Mouse (Mus musculus): ENCODE results near the gene Tnxb. TPM values are rescaled to one million over a fixed set of nuclear protein-coding genes. Genes with fewer than 3 reads are reported as not detected.
A peak's percentile ranks its signal among the peaks of the same experiment; 100 is the strongest.

The Tnxb gene
- polyA plus RNA-seq, 1 experiment from 2014 or later: 0.08 TPM

DNA sequence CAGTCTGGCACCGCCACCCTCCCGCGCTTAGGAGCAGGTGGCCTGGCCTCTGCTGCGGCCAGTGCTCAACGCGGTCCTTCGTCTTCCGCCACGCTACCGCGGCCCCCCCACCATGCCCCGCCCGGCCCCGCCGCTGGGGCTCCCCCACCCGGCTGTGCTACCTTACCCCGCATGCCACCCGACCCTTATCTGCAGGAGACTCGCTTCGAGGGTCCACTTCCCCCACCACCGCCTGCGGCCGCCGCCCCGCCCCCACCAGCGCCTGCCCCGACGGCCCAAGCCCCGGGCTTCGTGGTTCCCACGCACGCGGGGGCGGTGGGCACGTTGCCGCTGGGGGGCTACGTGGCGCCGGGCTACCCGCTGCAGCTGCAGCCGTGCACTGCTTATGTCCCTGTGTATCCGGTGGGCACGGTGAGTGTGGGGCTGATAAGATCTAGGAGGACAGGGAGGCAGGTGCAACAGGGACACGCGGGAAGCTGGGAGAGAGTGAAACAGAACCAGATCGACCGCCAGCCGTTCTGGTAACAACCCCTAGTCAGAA, 39.5 kb upstream of the Tnxb start:
- 2% methylated on average over 45 of the region's 48 CpGs for WGBS
- no peak for ATAC-seq
- Histone ChIP-seq H3K4me3 (replicated peaks) (peak overlapping the region; percentile 80), H3K36me3 (no peaks in the 10 kb centered on the region), H3K27me3 (peaks cover 34% of the 10 kb centered on the region), H3K4me2 (replicated peaks) (peak overlapping the region; percentile 91), H3K9me3 (no peaks in the 10 kb centered on the region), H3K9ac (replicated peaks) (peak overlapping the region; percentile 83), H3K27ac (no peak overlapping the region), H3K4me1 (replicated peaks) (peaks cover 60% of the 10 kb centered on the region)

DNA sequence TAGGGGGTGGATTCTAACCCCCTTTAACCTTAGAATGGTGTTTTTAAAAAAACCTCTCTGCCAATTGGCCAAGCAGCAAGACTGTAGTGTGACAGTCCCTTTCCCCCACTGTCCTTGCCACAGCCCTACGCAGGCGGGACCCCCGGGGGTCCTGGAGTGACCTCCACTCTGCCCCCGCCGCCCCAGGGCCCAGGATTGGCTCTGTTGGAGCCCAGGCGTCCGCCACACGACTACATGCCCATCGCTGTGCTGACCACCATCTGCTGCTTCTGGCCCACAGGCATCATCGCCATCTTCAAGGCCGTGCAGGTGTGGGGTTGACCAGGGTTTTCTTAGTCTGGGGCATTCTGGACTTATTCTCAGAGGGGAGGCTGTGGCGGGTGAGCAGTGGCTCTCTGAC, 38.7 kb upstream of the Tnxb start:
- ATAC-seq: no peak
- peaks cover 34% of the 10 kb centered on the region for H3K27me3 ChIP-seq
- H3K4me2 ChIP-seq (replicated peaks): peak overlapping the region; percentile 91
- peak overlapping the region; percentile 83 for H3K9ac ChIP-seq (replicated peaks)
- peaks cover 52% of the 10 kb centered on the region for H3K4me1 ChIP-seq (replicated peaks)
- H3K9me3 ChIP-seq: no peaks in the 10 kb centered on the region
- peak overlapping the region; percentile 80 for H3K4me3 ChIP-seq (replicated peaks)
- WGBS: 6% methylated on average over 12 of the region's 12 CpGs
- no peaks in the 10 kb centered on the region for H3K36me3 ChIP-seq
- H3K27ac ChIP-seq: no peak overlapping the region

DNA sequence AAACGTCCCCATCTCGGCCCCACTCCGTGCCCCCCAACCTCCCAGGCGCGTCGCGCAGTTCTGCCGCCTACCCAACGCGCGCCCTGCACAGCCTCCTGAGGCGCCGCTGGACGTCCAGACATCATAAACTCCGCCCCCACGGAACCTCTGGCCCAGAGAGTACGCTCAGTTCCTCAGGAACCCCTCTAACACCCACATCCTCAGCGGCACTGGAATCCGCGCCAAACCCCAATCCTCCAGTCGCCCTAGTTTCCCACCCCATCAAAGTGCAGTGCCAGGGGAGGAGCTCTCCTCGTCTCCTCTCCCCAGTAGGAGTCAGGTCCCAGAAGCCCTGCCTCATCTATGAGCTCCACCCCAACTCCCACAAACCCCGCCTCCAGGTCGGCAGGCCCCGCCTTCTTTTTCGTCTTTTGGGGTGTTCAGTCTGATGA, 38.1 kb upstream of the Tnxb start:
- ATAC-seq: no peak

DNA sequence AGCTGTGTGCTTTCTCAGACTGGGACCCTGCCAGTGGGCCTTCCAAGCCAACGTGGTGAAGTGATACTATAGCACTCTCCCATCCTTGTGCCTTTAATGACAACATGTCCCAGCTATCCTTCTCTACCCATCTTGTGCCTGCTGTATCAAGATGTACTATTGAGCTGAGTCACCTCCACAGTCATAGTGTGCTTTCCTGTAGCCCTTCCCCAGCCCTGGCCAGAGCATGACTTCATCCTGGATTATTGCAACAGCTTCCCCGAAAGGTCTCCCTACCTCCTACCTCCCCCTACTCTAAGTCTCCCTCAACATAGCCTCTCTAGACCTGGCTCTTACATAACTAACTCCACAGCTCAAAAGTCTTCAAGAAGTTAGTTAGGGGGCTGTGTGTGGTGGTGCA, 34.7 kb upstream of the Tnxb start:
- H3K27me3 ChIP-seq: peaks cover 24% of the 10 kb centered on the region
- H3K9ac ChIP-seq (replicated peaks): no peak overlapping the region
- WGBS: 66% methylated on average over 2 of the region's 2 CpGs
- H3K4me3 ChIP-seq (replicated peaks): no peak overlapping the region
- peaks cover 27% of the 10 kb centered on the region for H3K4me1 ChIP-seq (replicated peaks)
- H3K4me2 ChIP-seq (replicated peaks): no peak overlapping the region
- no peaks in the 10 kb centered on the region for H3K36me3 ChIP-seq
- H3K27ac ChIP-seq: no peak overlapping the region
- no peak for ATAC-seq
- H3K9me3 ChIP-seq: no peaks in the 10 kb centered on the region

More for the DNA sequence above, 38.1 kb upstream of the Tnxb start:
- Histone ChIP-seq H3K4me1 (replicated peaks) (peaks cover 50% of the 10 kb centered on the region), H3K4me3 (replicated peaks) (peak overlapping the region; percentile 80), H3K9me3 (no peaks in the 10 kb centered on the region), H3K27me3 (peaks cover 34% of the 10 kb centered on the region), H3K9ac (replicated peaks) (peak overlapping the region; percentile 83), H3K4me2 (replicated peaks) (peak overlapping the region; percentile 91), H3K27ac (no peak overlapping the region), H3K36me3 (no peaks in the 10 kb centered on the region)
- WGBS: 2% methylated on average over 26 of the region's 26 CpGs

DNA sequence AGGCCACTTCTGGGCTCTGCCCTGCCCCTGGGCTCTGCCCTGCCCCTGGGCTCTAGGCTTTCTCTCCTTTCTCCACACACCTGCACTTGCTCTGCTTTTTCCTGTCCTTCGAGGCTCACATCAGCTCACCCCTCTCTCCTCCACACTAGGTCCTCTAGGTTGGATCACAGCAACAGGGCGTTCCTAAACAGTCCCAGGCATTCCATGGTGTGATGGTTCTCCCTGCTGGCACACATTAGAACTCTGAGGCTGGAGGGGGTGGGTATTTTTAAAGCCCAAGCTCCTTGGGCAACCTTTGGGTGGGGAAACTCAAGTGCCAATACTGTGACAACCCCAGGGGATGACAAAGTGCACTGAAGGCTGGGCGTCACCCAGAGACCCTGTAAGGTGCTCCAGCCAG, 32.9 kb upstream of the Tnxb start:
- H3K27me3 ChIP-seq: peaks cover 7% of the 10 kb centered on the region
- no peak overlapping the region for H3K27ac ChIP-seq
- H3K4me1 ChIP-seq (replicated peaks): peaks cover 18% of the 10 kb centered on the region
- H3K4me2 ChIP-seq (replicated peaks): no peak overlapping the region
- WGBS: 71% methylated on average over 3 of the region's 3 CpGs
- H3K36me3 ChIP-seq: no peaks in the 10 kb centered on the region
- no peak overlapping the region for H3K9ac ChIP-seq (replicated peaks)
- H3K4me3 ChIP-seq (replicated peaks): no peak overlapping the region
- no peaks in the 10 kb centered on the region for H3K9me3 ChIP-seq
- no peak for ATAC-seq

DNA sequence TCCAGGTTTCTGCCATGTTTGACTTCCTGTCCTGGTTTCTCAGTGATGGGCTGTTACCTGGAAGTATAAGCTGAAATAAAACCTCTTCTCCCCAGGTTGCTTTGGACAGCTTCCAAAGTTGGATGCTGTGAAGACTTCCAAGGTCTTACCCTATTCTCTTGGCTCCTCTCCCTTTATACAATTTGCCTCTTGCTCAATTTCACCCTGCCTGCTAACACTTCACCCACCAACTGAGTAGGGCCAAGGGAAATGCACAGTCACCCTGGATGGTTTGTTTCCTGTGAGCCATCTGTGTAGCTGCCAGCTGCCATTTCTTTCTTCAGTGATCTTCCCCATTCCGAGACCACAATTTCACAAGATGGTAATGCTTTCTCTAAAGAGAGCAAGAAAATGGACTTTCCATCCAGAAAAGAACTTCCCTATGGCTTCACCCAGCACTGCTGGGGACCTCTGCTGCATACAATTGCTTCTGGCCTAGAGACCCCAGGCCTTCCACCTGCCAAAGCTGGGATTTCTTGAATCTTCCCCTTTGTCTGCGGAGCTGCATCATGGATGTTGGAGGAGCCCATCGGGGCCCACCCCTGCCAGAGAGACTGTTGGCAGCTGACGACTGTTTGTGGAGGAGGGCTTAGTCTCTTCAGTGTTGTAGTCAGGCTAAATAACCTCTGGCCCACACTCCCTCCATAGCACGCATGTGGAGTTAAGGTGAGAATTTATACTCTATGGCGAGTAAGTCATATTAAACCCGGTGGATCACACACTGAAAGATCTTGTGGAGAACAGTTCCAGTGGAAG, 30.7 kb upstream of the Tnxb start:
- Histone ChIP-seq H3K4me1 (replicated peaks) (peaks cover 17% of the 10 kb centered on the region), H3K27ac (0 out of 2 replicates have a peak overlapping the region, but pooled peaks have one; percentile 12), H3K4me3 (replicated peaks) (no peak overlapping the region), H3K9me3 (no peaks in the 10 kb centered on the region), H3K4me2 (replicated peaks) (no peak overlapping the region), H3K27me3 (no peaks in the 10 kb centered on the region; the same call in 1 of the 2 replicates), H3K36me3 (no peaks in the 10 kb centered on the region), H3K9ac (replicated peaks) (0 out of 2 replicates have a peak overlapping the region, but pooled peaks have one; percentile 34)
- WGBS: 84% methylated on average over 7 of the region's 7 CpGs
- no peak for ATAC-seq

DNA sequence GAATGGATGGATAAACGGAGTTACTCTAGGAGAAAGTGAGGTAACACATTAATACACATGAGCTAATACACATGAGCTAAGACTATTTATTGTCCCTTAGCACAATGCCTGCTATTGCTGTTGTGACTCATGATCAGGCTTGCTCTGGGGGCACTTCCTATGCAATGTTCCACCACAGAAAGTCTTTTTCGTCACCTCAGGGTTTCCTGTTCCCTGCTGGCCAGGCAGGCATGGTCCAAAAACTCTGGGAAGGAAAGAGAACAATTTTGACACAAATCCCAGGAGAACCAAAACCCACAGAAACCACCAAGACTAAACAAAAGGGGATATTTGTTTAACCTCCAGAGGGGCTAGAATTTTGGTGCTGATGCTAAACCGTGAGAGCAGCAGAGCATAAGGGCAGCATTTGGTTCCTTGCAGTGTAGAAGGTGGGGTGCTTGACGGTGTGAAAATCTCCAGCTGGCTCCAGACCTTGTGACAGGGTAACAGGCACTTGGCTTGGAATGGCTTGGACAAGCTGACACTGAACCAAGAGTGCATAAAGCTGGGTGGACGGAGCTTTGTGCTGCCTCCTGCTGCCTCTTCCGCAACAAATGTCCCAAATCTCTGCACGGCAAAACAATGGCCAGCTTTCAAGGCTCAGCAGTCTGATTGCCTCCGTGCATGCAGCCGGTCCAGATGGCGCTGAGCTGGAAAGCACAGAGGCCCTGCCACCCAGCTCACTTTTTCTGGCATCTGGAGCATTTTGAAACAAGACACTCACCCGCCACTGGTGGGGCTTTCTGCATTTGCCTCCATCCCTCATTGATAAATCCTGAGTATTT, 29.3 kb upstream of the Tnxb start:
- H3K4me2 ChIP-seq (replicated peaks): no peak overlapping the region
- peaks cover 29% of the 10 kb centered on the region for H3K4me1 ChIP-seq (replicated peaks)
- ATAC-seq: peak; percentile 32; the same call in 1 of the 2 replicates
- peak overlapping the region; percentile 34 for H3K9ac ChIP-seq (replicated peaks)
- no peak overlapping the region for H3K4me3 ChIP-seq (replicated peaks)
- H3K27ac ChIP-seq: peak overlapping the region; percentile 82
- H3K36me3 ChIP-seq: no peaks in the 10 kb centered on the region
- WGBS: 11% methylated on average over 11 of the region's 11 CpGs
- no peaks in the 10 kb centered on the region; the same call in 1 of the 2 replicates for H3K27me3 ChIP-seq
- no peaks in the 10 kb centered on the region for H3K9me3 ChIP-seq

DNA sequence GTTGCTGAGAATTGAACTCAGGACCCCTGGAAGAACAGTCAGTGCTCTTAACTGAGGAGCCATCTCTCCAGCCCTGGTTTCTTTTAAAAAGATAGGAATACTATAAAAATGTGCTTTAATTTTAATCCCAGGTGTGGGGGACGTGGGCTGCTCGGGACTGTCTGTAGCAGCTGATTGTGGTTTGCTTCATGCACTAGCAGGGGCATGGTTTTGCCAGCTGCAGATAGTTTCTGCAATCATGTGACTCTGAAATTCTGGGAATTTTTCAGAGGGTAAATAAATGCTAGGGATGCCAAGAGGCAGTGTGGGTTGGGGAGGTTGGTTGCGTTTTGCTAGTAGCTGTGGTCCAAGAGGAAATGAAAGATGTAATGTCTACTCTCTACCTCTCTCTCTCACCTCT, 28.4 kb upstream of the Tnxb start:
- no peak overlapping the region for H3K27ac ChIP-seq
- no peak for ATAC-seq

DNA sequence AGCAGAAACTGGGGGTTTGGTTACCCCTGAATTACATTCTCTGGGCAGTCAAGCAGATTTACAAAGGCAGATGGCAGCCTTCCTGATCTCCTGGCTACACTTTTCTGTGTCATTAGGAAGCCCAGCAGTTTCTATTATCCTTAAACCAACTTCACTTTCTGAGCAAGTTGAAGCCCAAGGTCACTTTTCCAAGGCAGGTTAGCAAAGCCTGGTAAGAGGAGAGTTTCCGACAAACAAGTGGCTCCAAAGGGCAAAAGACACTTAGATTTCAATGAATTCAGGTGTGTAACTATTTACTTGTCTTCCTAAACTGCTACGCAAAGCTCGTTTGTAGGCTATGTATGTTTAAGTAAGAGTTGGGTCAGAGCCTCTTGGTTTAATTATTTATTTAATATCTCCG, 27.0 kb upstream of the Tnxb start:
- H3K36me3 ChIP-seq: no peaks in the 10 kb centered on the region
- H3K9me3 ChIP-seq: no peaks in the 10 kb centered on the region
- ATAC-seq: no peak
- 95% methylated on average over 4 of the region's 4 CpGs for WGBS
- H3K4me3 ChIP-seq (replicated peaks): no peak overlapping the region
- H3K9ac ChIP-seq (replicated peaks): no peak overlapping the region
- peaks cover 45% of the 10 kb centered on the region for H3K4me1 ChIP-seq (replicated peaks)
- H3K27ac ChIP-seq: no peak overlapping the region
- H3K27me3 ChIP-seq: no peaks in the 10 kb centered on the region
- no peak overlapping the region for H3K4me2 ChIP-seq (replicated peaks)

More for the DNA sequence above, 28.4 kb upstream of the Tnxb start:
- Histone ChIP-seq H3K4me3 (replicated peaks) (no peak overlapping the region), H3K27me3 (no peaks in the 10 kb centered on the region), H3K4me2 (replicated peaks) (no peak overlapping the region), H3K9ac (replicated peaks) (no peak overlapping the region), H3K4me1 (replicated peaks) (peaks cover 35% of the 10 kb centered on the region), H3K9me3 (no peaks in the 10 kb centered on the region), H3K36me3 (no peaks in the 10 kb centered on the region)
- 90% methylated on average over 3 of the region's 3 CpGs for WGBS

DNA sequence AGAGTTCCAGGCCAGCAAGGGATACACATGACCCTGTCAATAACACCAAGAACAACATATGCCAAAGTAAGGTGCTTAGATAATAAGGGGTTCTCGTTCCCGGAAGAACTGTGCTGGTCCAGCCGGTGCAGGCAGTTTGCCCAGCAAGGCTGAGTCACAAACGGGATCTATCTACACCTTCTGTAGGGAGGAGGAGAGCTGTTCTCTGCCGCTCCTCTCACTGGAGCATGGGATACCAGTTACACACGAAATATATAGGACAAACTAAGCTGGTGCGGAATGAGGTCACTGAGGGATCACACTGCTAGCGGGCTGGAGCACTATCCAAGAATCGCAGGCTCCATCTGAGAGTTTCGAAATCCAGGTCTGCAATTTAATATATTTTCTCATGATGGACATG, 26.4 kb upstream of the Tnxb start:
- ATAC-seq: no peak
- Histone ChIP-seq H3K36me3 (no peaks in the 10 kb centered on the region), H3K27ac (no peak overlapping the region), H3K27me3 (no peaks in the 10 kb centered on the region), H3K4me1 (replicated peaks) (peaks cover 48% of the 10 kb centered on the region), H3K9ac (replicated peaks) (no peak overlapping the region), H3K9me3 (no peaks in the 10 kb centered on the region), H3K4me2 (replicated peaks) (no peak overlapping the region), H3K4me3 (replicated peaks) (no peak overlapping the region)
- 84% methylated on average over 10 of the region's 10 CpGs for WGBS

DNA sequence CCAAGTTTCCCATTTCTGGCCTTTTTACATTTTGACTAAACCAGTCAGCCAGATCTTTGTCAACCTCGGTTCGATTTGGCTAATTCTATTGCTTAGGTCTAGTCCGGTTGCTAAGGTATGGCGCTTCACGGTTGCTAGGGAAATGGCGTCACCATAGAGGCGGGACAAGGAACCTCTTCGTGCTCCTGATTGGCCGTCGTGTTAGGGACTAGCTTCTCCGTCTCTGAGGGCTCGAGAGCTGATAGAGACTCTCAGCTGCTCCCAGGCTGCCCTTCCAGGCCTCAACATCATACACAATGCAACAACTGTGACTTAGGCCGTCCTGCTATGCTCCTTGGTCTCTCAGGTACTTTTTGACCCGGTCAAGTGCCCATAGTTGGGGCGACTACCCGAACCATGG, 25.7 kb upstream of the Tnxb start, which contains the start of gene Fkbpl:
Fkbpl (plus strand) TSS at position 157 of the 400 bp plus-strand sequence.
- no peaks in the 10 kb centered on the region for H3K9me3 ChIP-seq
- H3K27ac ChIP-seq: peak within 1 kb of the TSS; percentile 65
- peaks cover 6% of the 10 kb centered on the region for H3K36me3 ChIP-seq
- peak within 1 kb of the TSS; percentile 91 for H3K4me2 ChIP-seq (replicated peaks)
- H3K4me1 ChIP-seq (replicated peaks): peaks cover 47% of the 10 kb centered on the region
- WGBS: 1% methylated on average over 16 of the region's 16 CpGs
- peak; percentile 67 for ATAC-seq
- H3K9ac ChIP-seq (replicated peaks): peak within 1 kb of the TSS; percentile 72
- no peaks in the 10 kb centered on the region for H3K27me3 ChIP-seq
- H3K4me3 ChIP-seq (replicated peaks): peak within 1 kb of the TSS; percentile 62
